Mouse (Mus musculus) liver, embryonic 14 days (tissue): ENCODE data around the gene Lmx1b. TPM values are rescaled to one million over a fixed set of nuclear protein-coding genes. Genes with fewer than 3 reads are reported as not detected.

Experiments
- polyA plus RNA-seq: library from polyadenylated mRNA; depleted of rRNA; stranded (reverse); fragments of >200 nt; gene quantifications from 2 replicates; pipeline ENCODE4 v1.2.3, GENCODE M21; 2012; rRNA removed

Gene Lmx1b
- 0.01 and 0.07 TPM in 2 replicates for polyA plus RNA-seq

GRCm38 (mm10) chr2:33640171-33640721 is at the start of gene Lmx1b:
Gene Lmx1b, minus strand, starts transcription at chr2:33640511.

Other genes starting within 250 kb of the Lmx1b start
- gene Zbtb34, start 209.2 kb downstream of the Lmx1b start, polyA plus RNA-seq, result 3.7 and 4.6 TPM in 2 replicates
- 3.7 and 4.3 TPM in 2 replicates for gene Zbtb43, start 172.0 kb downstream of the Lmx1b start, polyA plus RNA-seq
- gene Mvb12b, start 247.4 kb upstream of the Lmx1b start, polyA plus RNA-seq, result 6.7 TPM in 2 replicates